Mouse (Mus musculus) midbrain, embryonic 13.5 days (tissue): ENCODE results near the gene Cep295. TPM values are rescaled to one million over a fixed set of nuclear protein-coding genes. Genes with fewer than 3 reads are reported as not detected.

Experiments used
- ATAC-seq: fragments of 200-750 bp; cut with Nextera tagmentation; 2 replicates; pipeline ENCODE4 v1.8.0; 2017; ENCODE audit warnings: mild to moderate bottlenecking, moderate TSS enrichment, moderate library complexity
- H3K27ac ChIP-seq: fragments of 300-500 bp; sonication (generic); 2 replicates; pipeline ENCODE4 v1.5.1; 2015; ENCODE audit warnings: inconsistent platforms, mild to moderate bottlenecking, moderate library complexity
- H3K27me3 ChIP-seq: fragments of 300-500 bp; sonication (generic); 2 replicates; pipeline ENCODE4 v1.6.1; 2015; ENCODE audit warnings: mild to moderate bottlenecking, inconsistent platforms
- H3K36me3 ChIP-seq: fragments of 300-500 bp; sonication (generic); 2 replicates; pipeline ENCODE4 v1.6.1; 2015; ENCODE audit warnings: mild to moderate bottlenecking, inconsistent platforms
- H3K4me1 ChIP-seq: fragments of 300-500 bp; sonication (generic); replicated peaks from 2 replicates; pipeline ENCODE4 v1.6.1; 2015; ENCODE audit warnings: inconsistent platforms
- H3K4me2 ChIP-seq: fragments of 300-500 bp; sonication (generic); replicated peaks from 2 replicates; pipeline ENCODE4 v1.6.1; 2015; ENCODE audit warnings: moderate library complexity, mild to moderate bottlenecking, inconsistent platforms
- H3K4me3 ChIP-seq: fragments of 300-500 bp; sonication (generic); replicated peaks from 2 replicates; pipeline ENCODE4 v1.5.1; 2015; ENCODE audit warnings: mild to moderate bottlenecking, inconsistent platforms
- H3K9ac ChIP-seq: fragments of 300-500 bp; sonication (generic); replicated peaks from 2 replicates; pipeline ENCODE4 v1.6.1; 2015; ENCODE audit warnings: mild to moderate bottlenecking, inconsistent platforms
- H3K9me3 ChIP-seq: fragments of 300-500 bp; sonication (generic); 2 replicates; pipeline ENCODE4 v1.6.1; 2016; ENCODE audit warnings: mild to moderate bottlenecking, inconsistent platforms
- WGBS: fragments of 180-500 bp; shearing (Covaris S2); methylation state at CpG from one replicate; pipeline ENCODE4 v1.1.7; 2015; 5-methylcytosine and 5-hydroxymethylcytosine counted together
- polyA plus RNA-seq: library from polyadenylated mRNA; unstranded; fragments of >200 nt; fragmentation: Nextera tagmentation; extraction: Ambion mirVana; gene quantifications from 2 replicates; pipeline ENCODE4 v1.2.1, GENCODE M21; 2015

Cep295 gene
- polyA plus RNA-seq = 17.3 and 18.5 TPM in 2 replicates

GRCm38 (mm10) chr9:15357484-15358275 lies at the start of gene Cep295:
Gene Cep295, minus strand, starts transcription at chr9:15357788.
- Histone ChIP-seq H3K4me2 (peak within 1 kb of the TSS; percentile 81), H3K9ac (peak within 1 kb of the TSS; percentile 89), H3K27ac (peak within 1 kb of the TSS; percentile 86), H3K4me1 (peaks cover 18% of the 10 kb centered on the region), H3K36me3 (0 out of 2 replicates have a peak, but pooled peaks cover 2% of the 10 kb centered on the region), H3K4me3 (peak within 1 kb of the TSS; percentile 87), H3K9me3 (no peaks in the 10 kb centered on the region), H3K27me3 (peaks cover 12% of the 10 kb centered on the region; the same call in 1 of the 2 replicates)
- peak; percentile 99 for ATAC-seq
- 4% methylated on average over 60 of the region's 60 CpGs for WGBS

- no peak overlapping the region for H3K4me3 ChIP-seq
- H3K9ac ChIP-seq = no peak overlapping the region
- ATAC-seq = 0 out of 2 replicates have a peak, but pooled peaks have one; percentile 53
- no peak overlapping the region for H3K27ac ChIP-seq
- no peaks in the 10 kb centered on the region for H3K36me3 ChIP-seq
- H3K27me3 ChIP-seq = no peaks in the 10 kb centered on the region
- no peaks in the 10 kb centered on the region for H3K9me3 ChIP-seq
- H3K4me1 ChIP-seq = no peaks in the 10 kb centered on the region
- H3K4me2 ChIP-seq = no peak overlapping the region
- 64% methylated on average over 4 of the region's 4 CpGs for WGBS
Observed at GRCm38 (mm10) chr9:15397591-15397990, 40.0 kb upstream of the Cep295 start.

- Histone ChIP-seq H3K27ac (no peak overlapping the region), H3K4me3 (no peak overlapping the region), H3K4me2 (no peak overlapping the region), H3K9ac (no peak overlapping the region), H3K36me3 (no peaks in the 10 kb centered on the region), H3K4me1 (no peaks in the 10 kb centered on the region), H3K27me3 (no peaks in the 10 kb centered on the region), H3K9me3 (no peaks in the 10 kb centered on the region)
- no peak for ATAC-seq
- WGBS = 92% methylated on average over 1 of the region's 1 CpGs
Observed at GRCm38 (mm10) chr9:15395353-15395942, 37.9 kb upstream of the Cep295 start.

- H3K4me1 ChIP-seq = no peaks in the 10 kb centered on the region
- H3K9me3 ChIP-seq = no peaks in the 10 kb centered on the region
- ATAC-seq = no peak
- H3K4me3 ChIP-seq = no peak overlapping the region
- H3K9ac ChIP-seq = no peak overlapping the region
- H3K4me2 ChIP-seq = no peak overlapping the region
- no peak overlapping the region for H3K27ac ChIP-seq
- 81% methylated on average over 5 of the region's 5 CpGs for WGBS
- no peaks in the 10 kb centered on the region for H3K36me3 ChIP-seq
- H3K27me3 ChIP-seq = no peaks in the 10 kb centered on the region
Observed at GRCm38 (mm10) chr9:15387075-15387643, 29.6 kb upstream of the Cep295 start.

- Histone ChIP-seq H3K9ac (no peak overlapping the region), H3K9me3 (no peaks in the 10 kb centered on the region), H3K36me3 (no peaks in the 10 kb centered on the region), H3K4me3 (no peak overlapping the region), H3K27me3 (no peaks in the 10 kb centered on the region), H3K4me1 (no peaks in the 10 kb centered on the region), H3K27ac (no peak overlapping the region), H3K4me2 (no peak overlapping the region)
- WGBS = 84% methylated on average over 5 of the region's 5 CpGs
- no peak for ATAC-seq
Observed at GRCm38 (mm10) chr9:15384266-15384665, 26.7 kb upstream of the Cep295 start.

GRCm38 (mm10) chr9:15366260-15366659 lies 8.7 kb upstream of the Cep295 start:
- Histone ChIP-seq H3K27ac (no peak overlapping the region), H3K9ac (no peak overlapping the region), H3K9me3 (no peaks in the 10 kb centered on the region), H3K4me1 (no peaks in the 10 kb centered on the region), H3K27me3 (peaks cover 3% of the 10 kb centered on the region; the same call in 1 of the 2 replicates), H3K36me3 (no peaks in the 10 kb centered on the region), H3K4me2 (no peak overlapping the region), H3K4me3 (no peak overlapping the region)
- 0 out of 2 replicates have a peak, but pooled peaks have one; percentile 37 for ATAC-seq
- 67% methylated on average over 2 of the region's 2 CpGs for WGBS

GRCm38 (mm10) chr9:15365856-15366255 lies 8.3 kb upstream of the Cep295 start:
- Histone ChIP-seq H3K27me3 (peaks cover 4% of the 10 kb centered on the region; the same call in 1 of the 2 replicates), H3K4me2 (no peak overlapping the region), H3K9me3 (no peaks in the 10 kb centered on the region), H3K4me1 (no peaks in the 10 kb centered on the region), H3K9ac (no peak overlapping the region), H3K27ac (no peak overlapping the region), H3K4me3 (no peak overlapping the region), H3K36me3 (no peaks in the 10 kb centered on the region)
- peak; percentile 60; the same call in 1 of the 2 replicates for ATAC-seq
- 90% methylated on average over 1 of the region's 1 CpGs for WGBS

GRCm38 (mm10) chr9:15364843-15365242 lies 7.3 kb upstream of the Cep295 start:
- H3K9me3 ChIP-seq = no peaks in the 10 kb centered on the region
- no peak overlapping the region for H3K9ac ChIP-seq
- H3K4me3 ChIP-seq = no peak overlapping the region
- H3K4me1 ChIP-seq = no peaks in the 10 kb centered on the region
- H3K27me3 ChIP-seq = peaks cover 12% of the 10 kb centered on the region; the same call in 1 of the 2 replicates
- no peak overlapping the region for H3K27ac ChIP-seq
- 76% methylated on average over 1 of the region's 1 CpGs for WGBS
- H3K36me3 ChIP-seq = no peaks in the 10 kb centered on the region
- no peak for ATAC-seq
- H3K4me2 ChIP-seq = no peak overlapping the region

GRCm38 (mm10) chr9:15356916-15357483 lies 588 bp downstream of the Cep295 start:
- H3K4me2 ChIP-seq = peak overlapping the region; percentile 81
- 1% methylated on average over 9 of the region's 9 CpGs for WGBS
- peaks cover 6% of the 10 kb centered on the region for H3K36me3 ChIP-seq

GRCm38 (mm10) chr9:15349925-15350324 lies 7.7 kb downstream of the Cep295 start:
- 84% methylated on average over 2 of the region's 2 CpGs for WGBS
- H3K9me3 ChIP-seq = no peaks in the 10 kb centered on the region

More at GRCm38 (mm10) chr9:15356916-15357483, 588 bp downstream of the Cep295 start:
- no peaks in the 10 kb centered on the region for H3K9me3 ChIP-seq
- H3K27ac ChIP-seq = peak overlapping the region; percentile 86
- H3K27me3 ChIP-seq = peaks cover 12% of the 10 kb centered on the region; the same call in 1 of the 2 replicates
- peaks cover 18% of the 10 kb centered on the region for H3K4me1 ChIP-seq
- peak overlapping the region; percentile 87 for H3K4me3 ChIP-seq
- H3K9ac ChIP-seq = peak overlapping the region; percentile 89
- no peak for ATAC-seq

GRCm38 (mm10) chr9:15337776-15338175 lies 19.8 kb downstream of the Cep295 start:
- H3K4me1 ChIP-seq = no peaks in the 10 kb centered on the region

More at GRCm38 (mm10) chr9:15349925-15350324, 7.7 kb downstream of the Cep295 start:
- ATAC-seq = no peak
- Histone ChIP-seq H3K36me3 (peaks cover 56% of the 10 kb centered on the region), H3K27me3 (no peaks in the 10 kb centered on the region), H3K27ac (no peak overlapping the region), H3K4me1 (no peaks in the 10 kb centered on the region), H3K4me2 (no peak overlapping the region), H3K9ac (no peak overlapping the region), H3K4me3 (no peak overlapping the region)

More at GRCm38 (mm10) chr9:15337776-15338175, 19.8 kb downstream of the Cep295 start:
- Histone ChIP-seq H3K9ac (no peak overlapping the region), H3K36me3 (peaks cover 84% of the 10 kb centered on the region), H3K9me3 (no peaks in the 10 kb centered on the region), H3K4me3 (no peak overlapping the region), H3K4me2 (no peak overlapping the region), H3K27me3 (no peaks in the 10 kb centered on the region), H3K27ac (no peak overlapping the region)
- ATAC-seq = no peak
- 96% methylated on average over 4 of the region's 4 CpGs for WGBS
